Mouse (Mus musculus) myocyte (in vitro differentiated cells): ENCODE measurements around the gene Macrod2. TPM values are rescaled to one million over a fixed set of nuclear protein-coding genes. Genes with fewer than 3 reads are reported as not detected.

Source experiments
- H3K27me3 ChIP-seq: one replicate; pipeline ENCODE4 v1.6.1; 2011; ENCODE audit not compliant: control insufficient read depth, insufficient read depth, insufficient read length
- H3K36me3 ChIP-seq: one replicate; pipeline ENCODE4 v1.6.1; 2011; ENCODE audit not compliant: control insufficient read depth, insufficient read depth
- H3K4me2 ChIP-seq: one replicate; pipeline ENCODE4 v1.6.1; 2011; ENCODE audit warnings: low read depth, control low read depth
- H3K4me3 ChIP-seq: one replicate; pipeline ENCODE4 v1.5.1; 2011; ENCODE audit warnings: mild to moderate bottlenecking, control low read depth, moderate library complexity
- H3K79me2 ChIP-seq: one replicate; pipeline ENCODE4 v1.6.1; 2011; ENCODE audit not compliant: control insufficient read depth, insufficient read depth
- H3ac ChIP-seq: one replicate; pipeline ENCODE4 v1.6.1; 2011; ENCODE audit not compliant: control insufficient read depth, insufficient read length
- CEBPB ChIP-seq: IDR thresholded peaks from 2 replicates; pipeline ENCODE4 v1.6.1; 2011; ENCODE audit warnings: mild to moderate bottlenecking, moderate library complexity; ENCODE audit not compliant: poor library complexity, insufficient read depth, severe bottlenecking
- E2F4 ChIP-seq: IDR thresholded peaks from one replicate; pipeline ENCODE4 v1.6.1; 2011; ENCODE audit warnings: mild to moderate bottlenecking, control low read depth, moderate library complexity; ENCODE audit not compliant: insufficient read depth
- MAX ChIP-seq: IDR thresholded peaks from one replicate; pipeline ENCODE4 v1.6.1; 2011; ENCODE audit warnings: low read depth, mild to moderate bottlenecking, control low read depth
- MYOD1 ChIP-seq, 3 experiments: IDR thresholded peaks; one replicate each; pipeline ENCODE4 v1.6.1; 2011; ENCODE audit warnings: control low read depth in 2 of 3, low read depth in 2 of 3, mild to moderate bottlenecking in 2 of 3, moderate library complexity in 1 of 3; ENCODE audit not compliant: insufficient read length in 2 of 3, control insufficient read depth in 1 of 3
- MYOG ChIP-seq, 3 experiments: IDR thresholded peaks; one replicate each; pipeline ENCODE4 v1.6.1; 2011; ENCODE audit warnings: control low read depth in 2 of 3, low read depth in 2 of 3, mild to moderate bottlenecking in 2 of 3; ENCODE audit not compliant: insufficient read length in 2 of 3, control insufficient read depth in 1 of 3, insufficient read depth in 1 of 3
- POLR2A ChIP-seq: IDR thresholded peaks from one replicate; pipeline ENCODE4 v1.6.1; 2011; ENCODE audit warnings: low read depth, mild to moderate bottlenecking, control low read depth, moderate library complexity; ENCODE audit not compliant: insufficient read length
- POLR2AphosphoS2 ChIP-seq: IDR thresholded peaks from one replicate; pipeline ENCODE4 v1.6.1; 2011; ENCODE audit warnings: low read depth, control low read depth; ENCODE audit not compliant: insufficient read length
- REST ChIP-seq: IDR thresholded peaks from one replicate; pipeline ENCODE4 v1.6.1; 2011; ENCODE audit warnings: mild to moderate bottlenecking, control low read depth, moderate library complexity; ENCODE audit not compliant: insufficient read depth, insufficient read length
- SRF ChIP-seq: IDR thresholded peaks from one replicate; pipeline ENCODE4 v1.6.1; 2011; ENCODE audit warnings: low read depth; ENCODE audit not compliant: control insufficient read depth, insufficient read length
- TCF12 ChIP-seq: IDR thresholded peaks from one replicate; pipeline ENCODE4 v1.6.1; 2011; ENCODE audit warnings: mild to moderate bottlenecking, control low read depth; ENCODE audit not compliant: poor library complexity, insufficient read depth, severe bottlenecking
- TCF3 ChIP-seq: IDR thresholded peaks from one replicate; pipeline ENCODE4 v1.6.1; 2011; ENCODE audit warnings: low read depth, control low read depth; ENCODE audit not compliant: insufficient read length
- USF1 ChIP-seq: IDR thresholded peaks from one replicate; pipeline ENCODE4 v1.6.1; 2011; ENCODE audit warnings: low read depth, mild to moderate bottlenecking, control low read depth, moderate library complexity
- polyA plus RNA-seq: library from polyadenylated mRNA; unstranded; fragments of >200 nt; fragmentation: generic; extraction: Trizol; gene quantifications from one replicate; pipeline ENCODE4 v1.2.1, GENCODE M21; 2012; ENCODE audit warnings: missing spikeins

The Macrod2 gene
- polyA plus RNA-seq, 1 experiment = 0.96 TPM

DNA sequence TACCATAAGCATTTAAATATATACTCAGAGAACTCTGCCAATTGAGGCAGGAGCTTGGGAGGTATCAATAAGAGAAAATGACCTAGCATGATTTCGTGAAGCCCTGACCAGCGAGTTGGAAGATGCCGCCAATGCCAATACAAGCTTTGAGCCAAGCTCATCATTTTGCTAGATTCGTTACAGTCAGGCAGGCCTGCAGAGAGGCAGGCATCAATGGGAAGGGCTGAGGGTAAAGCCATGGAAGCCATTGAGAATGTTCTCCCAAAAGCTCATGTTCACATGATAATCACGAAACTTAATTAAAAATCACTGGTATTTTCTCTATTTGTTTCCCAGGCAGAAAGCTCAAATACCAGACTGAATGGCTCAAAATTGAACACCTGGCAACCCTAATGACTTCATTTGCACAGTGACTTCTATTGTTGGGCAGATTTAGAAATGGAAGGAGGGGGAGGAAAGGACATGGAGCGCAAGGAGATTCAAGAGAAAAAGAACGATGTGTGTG lies 928.9 kb downstream of the Macrod2 start:
- Histone ChIP-seq H3K4me2 (no peak overlapping the region), H3K4me3 (no peak overlapping the region), H3ac (no peak overlapping the region), H3K79me2 (no peaks in the 10 kb centered on the region), H3K36me3 (no peaks in the 10 kb centered on the region), H3K27me3 (no peaks in the 10 kb centered on the region)
- TF ChIP-seq CEBPB (no peak), MAX (no peak), POLR2AphosphoS2 (no peak), MYOD1 (IDR thresholded peaks at IDR 0.05; ENCODE audit: control insufficient read depth in 1 of 3, insufficient read length in 2 of 3, low read depth in 2 of 3) (no peak), REST (no peak), TCF12 (no peak), TCF3 (no peak), SRF (no peak), E2F4 (no peak), USF1 (no peak)

GRCm38 (mm10) chr2:141327296-141327695 lies 932.2 kb downstream of the Macrod2 start:
- Histone ChIP-seq H3K27me3 (no peaks in the 10 kb centered on the region), H3ac (no peak overlapping the region), H3K36me3 (no peaks in the 10 kb centered on the region), H3K4me3 (no peak overlapping the region), H3K4me2 (no peak overlapping the region), H3K79me2 (no peaks in the 10 kb centered on the region)
- TF ChIP-seq POLR2A (no peak), REST (no peak), USF1 (no peak), SRF (no peak), TCF3 (no peak), CEBPB (no peak), MYOD1 (IDR thresholded peaks at IDR 0.05; ENCODE audit: control insufficient read depth in 1 of 3, insufficient read length in 2 of 3, low read depth in 2 of 3) (no peak), E2F4 (no peak), POLR2AphosphoS2 (no peak), MAX (no peak), TCF12 (no peak), MYOG (IDR thresholded peaks at IDR 0.05; ENCODE audit: control insufficient read depth in 1 of 3, insufficient read depth in 1 of 3, insufficient read length in 2 of 3, low read depth in 2 of 3) (no peak)

DNA sequence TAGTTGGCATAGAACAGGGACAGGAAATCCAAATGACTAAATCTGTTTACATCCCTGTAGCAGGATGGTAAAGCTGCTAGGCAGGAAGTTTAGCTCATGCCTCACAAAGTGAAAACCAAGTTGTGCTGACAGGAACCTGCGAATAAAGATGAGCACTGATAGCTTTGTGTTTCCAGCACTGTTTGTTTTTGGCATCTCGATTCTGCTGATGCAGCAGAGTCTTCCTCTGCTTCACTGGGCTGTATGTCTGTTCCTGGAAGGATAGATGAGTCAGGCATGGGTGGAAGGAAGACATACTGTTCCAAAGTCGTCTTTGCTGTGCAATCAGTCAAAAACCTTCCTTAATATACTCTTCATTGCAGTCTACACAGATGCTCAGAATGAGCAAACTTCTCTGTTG lies 942.6 kb downstream of the Macrod2 start:
- TF ChIP-seq TCF12 (no peak), POLR2AphosphoS2 (no peak), REST (no peak), POLR2A (no peak), MYOG (IDR thresholded peaks at IDR 0.05; ENCODE audit: control insufficient read depth in 1 of 3, insufficient read depth in 1 of 3, insufficient read length in 2 of 3, low read depth in 2 of 3) (no peak), USF1 (no peak), SRF (no peak), MAX (no peak), E2F4 (no peak), CEBPB (no peak), TCF3 (no peak), MYOD1 (IDR thresholded peaks at IDR 0.05; ENCODE audit: control insufficient read depth in 1 of 3, insufficient read length in 2 of 3, low read depth in 2 of 3) (no peak)
- Histone ChIP-seq H3ac (no peak overlapping the region), H3K36me3 (no peaks in the 10 kb centered on the region), H3K79me2 (no peaks in the 10 kb centered on the region), H3K27me3 (no peaks in the 10 kb centered on the region), H3K4me2 (no peak overlapping the region), H3K4me3 (no peak overlapping the region)

DNA sequence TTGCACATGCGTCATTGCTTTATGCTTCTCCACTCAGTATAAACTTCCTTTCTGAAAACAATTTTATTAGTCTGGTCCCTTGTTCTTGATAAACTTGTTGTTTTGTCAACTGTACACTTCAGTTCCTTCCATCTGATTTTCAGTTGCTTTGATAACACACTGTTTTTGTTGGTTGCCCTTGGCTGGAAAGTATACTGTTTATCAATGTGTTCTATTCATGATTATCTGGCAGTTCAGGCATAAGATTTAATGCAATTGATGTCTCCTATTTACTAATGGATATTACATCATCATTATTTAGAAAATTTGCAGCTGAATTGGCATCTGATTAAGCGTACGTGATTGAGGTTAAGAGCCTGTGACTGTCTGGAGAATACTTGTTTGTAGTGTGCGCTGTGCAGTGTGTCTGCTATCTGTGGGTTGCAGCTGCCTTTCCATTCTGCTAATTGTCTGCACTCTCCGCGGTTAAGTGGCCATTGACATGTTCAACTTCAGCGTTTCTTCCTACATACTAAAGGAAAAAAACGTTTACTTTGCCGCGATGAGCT lies 949.0 kb downstream of the Macrod2 start:
- H3K4me3 ChIP-seq = no peak overlapping the region
- TF ChIP-seq E2F4 (no peak), TCF3 (no peak), MYOG (IDR thresholded peaks at IDR 0.05; ENCODE audit: control insufficient read depth in 1 of 3, insufficient read depth in 1 of 3, insufficient read length in 2 of 3, low read depth in 2 of 3) (no peak), USF1 (no peak), MAX (no peak), POLR2AphosphoS2 (no peak), REST (no peak), CEBPB (no peak), MYOD1 (IDR thresholded peaks at IDR 0.05; ENCODE audit: control insufficient read depth in 1 of 3, insufficient read length in 2 of 3, low read depth in 2 of 3) (no peak), POLR2A (no peak)
- no peaks in the 10 kb centered on the region for H3K36me3 ChIP-seq
- no peaks in the 10 kb centered on the region for H3K79me2 ChIP-seq
- no peak overlapping the region for H3K4me2 ChIP-seq
- no peak overlapping the region for H3ac ChIP-seq
- no peaks in the 10 kb centered on the region for H3K27me3 ChIP-seq
